Mouse (Mus musculus): ENCODE results near the gene Nell1. TPM values are rescaled to one million over a fixed set of nuclear protein-coding genes. Genes with fewer than 3 reads are reported as not detected.

Nell1 gene
- polyA plus RNA-seq, 1 experiment from 2014 or later = 12.8 TPM

GRCm38 (mm10) chr7:49985947-49986346 is 11.3 kb downstream of the Nell1 start:
- 95% methylated on average over 8 of the region's 8 CpGs for WGBS
- DNase-seq (ENCODE audit: low spot score) (no peak), ATAC-seq (ENCODE audit: low read depth) (no peak)
- H3K9ac ChIP-seq (ENCODE audit: low read depth, low read length) = no peak overlapping the region
- no peaks in the 10 kb centered on the region for H3K9me3 ChIP-seq (ENCODE audit: control insufficient read depth, low read length)
- H3K4me3 ChIP-seq (ENCODE audit: low read depth, low read length) = no peak overlapping the region
- H3K27me3 ChIP-seq (replicated peaks; ENCODE audit: control insufficient read depth, insufficient read depth, low read length) = no peaks in the 10 kb centered on the region
- no peak overlapping the region for H3K4me2 ChIP-seq (ENCODE audit: low read depth, low read length)
- H3K4me1 ChIP-seq (ENCODE audit: control insufficient read depth, insufficient read depth, low read length) = no peaks in the 10 kb centered on the region
- H3K36me3 ChIP-seq (ENCODE audit: control insufficient read depth, insufficient read depth, low read length) = no peaks in the 10 kb centered on the region
- H3K27ac ChIP-seq (replicated peaks; ENCODE audit: low read depth, low read length) = no peak overlapping the region

GRCm38 (mm10) chr7:49999321-49999720 is 24.7 kb downstream of the Nell1 start:
- Histone ChIP-seq H3K27ac (replicated peaks; ENCODE audit: low read depth, low read length) (no peak overlapping the region), H3K4me1 (ENCODE audit: control insufficient read depth, insufficient read depth, low read length) (no peaks in the 10 kb centered on the region), H3K4me2 (ENCODE audit: low read depth, low read length) (no peak overlapping the region), H3K4me3 (ENCODE audit: low read depth, low read length) (no peak overlapping the region), H3K9me3 (ENCODE audit: control insufficient read depth, low read length) (no peaks in the 10 kb centered on the region), H3K9ac (ENCODE audit: low read depth, low read length) (no peak overlapping the region), H3K27me3 (replicated peaks; ENCODE audit: control insufficient read depth, insufficient read depth, low read length) (no peaks in the 10 kb centered on the region), H3K36me3 (ENCODE audit: control insufficient read depth, insufficient read depth, low read length) (no peaks in the 10 kb centered on the region)
- DNase-seq (ENCODE audit: low spot score) (no peak), ATAC-seq (ENCODE audit: low read depth) (no peak)
- WGBS = 66% methylated on average over 4 of the region's 4 CpGs

- ATAC-seq (ENCODE audit: low read depth) (no peak), DNase-seq (ENCODE audit: low spot score) (peak; percentile 7)
- no peaks in the 10 kb centered on the region for H3K4me1 ChIP-seq (ENCODE audit: control insufficient read depth, insufficient read depth, low read length)
- no peaks in the 10 kb centered on the region for H3K9me3 ChIP-seq (ENCODE audit: control insufficient read depth, low read length)
- no peaks in the 10 kb centered on the region for H3K27me3 ChIP-seq (replicated peaks; ENCODE audit: control insufficient read depth, insufficient read depth, low read length)
- H3K36me3 ChIP-seq (ENCODE audit: control insufficient read depth, insufficient read depth, low read length) = no peaks in the 10 kb centered on the region
- H3K4me3 ChIP-seq (ENCODE audit: low read depth, low read length) = no peak overlapping the region
- no peak overlapping the region for H3K27ac ChIP-seq (replicated peaks; ENCODE audit: low read depth, low read length)
- no peak overlapping the region for H3K9ac ChIP-seq (ENCODE audit: low read depth, low read length)
- no peak overlapping the region for H3K4me2 ChIP-seq (ENCODE audit: low read depth, low read length)
- 31% methylated on average over 2 of the region's 2 CpGs for WGBS
Observed at GRCm38 (mm10) chr7:50005268-50005667, 30.6 kb downstream of the Nell1 start.

- no peak for ATAC-seq (ENCODE audit: low read depth)
Observed at GRCm38 (mm10) chr7:50035187-50036153, 60.8 kb downstream of the Nell1 start.

GRCm38 (mm10) chr7:50041112-50041511 is 66.4 kb downstream of the Nell1 start:
- H3K36me3 ChIP-seq (ENCODE audit: control insufficient read depth, insufficient read depth, low read length) = no peaks in the 10 kb centered on the region
- no peaks in the 10 kb centered on the region for H3K27me3 ChIP-seq (replicated peaks; ENCODE audit: control insufficient read depth, insufficient read depth, low read length)
- ATAC-seq (ENCODE audit: low read depth) (no peak), DNase-seq (ENCODE audit: low spot score) (no peak)
- H3K9ac ChIP-seq (ENCODE audit: low read depth, low read length) = no peak overlapping the region
- WGBS = 32% methylated on average over 6 of the region's 6 CpGs
- no peak overlapping the region for H3K27ac ChIP-seq (replicated peaks; ENCODE audit: low read depth, low read length)
- H3K9me3 ChIP-seq (ENCODE audit: control insufficient read depth, low read length) = no peaks in the 10 kb centered on the region
- no peak overlapping the region for H3K4me3 ChIP-seq (ENCODE audit: low read depth, low read length)
- no peaks in the 10 kb centered on the region for H3K4me1 ChIP-seq (ENCODE audit: control insufficient read depth, insufficient read depth, low read length)
- no peak overlapping the region for H3K4me2 ChIP-seq (ENCODE audit: low read depth, low read length)

More at GRCm38 (mm10) chr7:50035187-50036153, 60.8 kb downstream of the Nell1 start:
- 77% methylated on average over 13 of the region's 13 CpGs for WGBS
- no peaks in the 10 kb centered on the region for H3K9me3 ChIP-seq (ENCODE audit: control insufficient read depth, low read length)
- H3K27ac ChIP-seq (replicated peaks; ENCODE audit: low read depth, low read length) = no peak overlapping the region
- H3K4me1 ChIP-seq (ENCODE audit: control insufficient read depth, insufficient read depth, low read length) = no peaks in the 10 kb centered on the region
- no peaks in the 10 kb centered on the region for H3K36me3 ChIP-seq (ENCODE audit: control insufficient read depth, insufficient read depth, low read length)
- H3K4me3 ChIP-seq (ENCODE audit: low read depth, low read length) = no peak overlapping the region
- H3K4me2 ChIP-seq (ENCODE audit: low read depth, low read length) = no peak overlapping the region
- no peak overlapping the region for H3K9ac ChIP-seq (ENCODE audit: low read depth, low read length)
- H3K27me3 ChIP-seq (replicated peaks; ENCODE audit: control insufficient read depth, insufficient read depth, low read length) = no peaks in the 10 kb centered on the region
- DNase-seq (ENCODE audit: low spot score) = no peak

GRCm38 (mm10) chr7:50050144-50050543 is 75.5 kb downstream of the Nell1 start:
- ATAC-seq (ENCODE audit: low read depth) (peak; percentile 15; the same call in 1 of the 2 replicates), DNase-seq (ENCODE audit: low spot score) (no peak)
- no peak overlapping the region for H3K4me3 ChIP-seq (ENCODE audit: low read depth, low read length)
- no peaks in the 10 kb centered on the region for H3K4me1 ChIP-seq (ENCODE audit: control insufficient read depth, insufficient read depth, low read length)
- no peaks in the 10 kb centered on the region for H3K36me3 ChIP-seq (ENCODE audit: control insufficient read depth, insufficient read depth, low read length)
- WGBS = 80% methylated on average over 4 of the region's 4 CpGs
- no peak overlapping the region for H3K9ac ChIP-seq (ENCODE audit: low read depth, low read length)
- no peaks in the 10 kb centered on the region for H3K27me3 ChIP-seq (replicated peaks; ENCODE audit: control insufficient read depth, insufficient read depth, low read length)
- no peak overlapping the region for H3K27ac ChIP-seq (replicated peaks; ENCODE audit: low read depth, low read length)
- H3K4me2 ChIP-seq (ENCODE audit: low read depth, low read length) = no peak overlapping the region
- no peaks in the 10 kb centered on the region for H3K9me3 ChIP-seq (ENCODE audit: control insufficient read depth, low read length)

GRCm38 (mm10) chr7:50053704-50054103 is 79.0 kb downstream of the Nell1 start:
- no peak for ATAC-seq (ENCODE audit: low read depth)
- DNase-seq (ENCODE audit: low spot score) = no peak
- Histone ChIP-seq H3K27ac (replicated peaks; ENCODE audit: low read depth, low read length) (no peak overlapping the region), H3K36me3 (ENCODE audit: control insufficient read depth, insufficient read depth, low read length) (no peaks in the 10 kb centered on the region), H3K4me3 (ENCODE audit: low read depth, low read length) (no peak overlapping the region), H3K27me3 (replicated peaks; ENCODE audit: control insufficient read depth, insufficient read depth, low read length) (no peaks in the 10 kb centered on the region), H3K4me1 (ENCODE audit: control insufficient read depth, insufficient read depth, low read length) (no peaks in the 10 kb centered on the region), H3K4me2 (ENCODE audit: low read depth, low read length) (no peak overlapping the region), H3K9ac (ENCODE audit: low read depth, low read length) (no peak overlapping the region), H3K9me3 (ENCODE audit: control insufficient read depth, low read length) (no peaks in the 10 kb centered on the region)
- 73% methylated on average over 2 of the region's 2 CpGs for whole genome bisulfite sequencing

GRCm38 (mm10) chr7:50094461-50094860 is 119.8 kb downstream of the Nell1 start:
- Histone ChIP-seq H3K4me2 (ENCODE audit: low read depth, low read length) (no peak overlapping the region), H3K9ac (ENCODE audit: low read depth, low read length) (no peak overlapping the region), H3K9me3 (ENCODE audit: control insufficient read depth, low read length) (no peaks in the 10 kb centered on the region), H3K27ac (replicated peaks; ENCODE audit: low read depth, low read length) (no peak overlapping the region), H3K4me3 (ENCODE audit: low read depth, low read length) (no peak overlapping the region), H3K4me1 (ENCODE audit: control insufficient read depth, insufficient read depth, low read length) (no peaks in the 10 kb centered on the region), H3K36me3 (ENCODE audit: control insufficient read depth, insufficient read depth, low read length) (no peaks in the 10 kb centered on the region), H3K27me3 (replicated peaks; ENCODE audit: control insufficient read depth, insufficient read depth, low read length) (no peaks in the 10 kb centered on the region)
- DNase-seq (ENCODE audit: low spot score) (no peak), ATAC-seq (ENCODE audit: low read depth) (no peak)
- 75% methylated on average over 5 of the region's 5 CpGs for WGBS

All from embryonic facial prominence, embryonic 14.5 days (tissue).